Mouse (Mus musculus): Measurements from ENCODE around the gene Fbxl16. TPM values are rescaled to one million over a fixed set of nuclear protein-coding genes. Genes with fewer than 3 reads are reported as not detected.
A peak's percentile ranks its signal among the peaks of the same experiment; 100 is the strongest.

Fbxl16 gene
- polyA plus RNA-seq, 2 experiments from 2014 or later = 0.16 TPM; not detected in 1

- ATAC-seq = no peak
These were observed 33.6 kb downstream of the Fbxl16 start for GRCm38 (mm10) chr17:25842509-25842908.

- ATAC-seq = no peak
These were observed 34.2 kb downstream of the Fbxl16 start for GRCm38 (mm10) chr17:25843122-25843521.

- peak; percentile 6 for ATAC-seq
These were observed 34.9 kb downstream of the Fbxl16 start for GRCm38 (mm10) chr17:25843636-25844395.

GRCm38 (mm10) chr17:25844396-25844901 lies 35.6 kb downstream of the Fbxl16 start, which contains the start of gene Rhot2:
TSS of gene Rhot2 (minus strand) at chr17:25844851.
- peak; percentile 100 for ATAC-seq

GRCm38 (mm10) chr17:25860229-25860628 lies 51.3 kb downstream of the Fbxl16 start:
- ATAC-seq = no peak

GRCm38 (mm10) chr17:25860832-25861703 lies 52.2 kb downstream of the Fbxl16 start, which contains the start of gene Wdr90:
TSS of gene Wdr90 (minus strand) at chr17:25861501.
- peak; percentile 99 for ATAC-seq

GRCm38 (mm10) chr17:25861704-25862612 lies 53.1 kb downstream of the Fbxl16 start:
- peak; percentile 4 for ATAC-seq

GRCm38 (mm10) chr17:25863681-25864080 lies 54.8 kb downstream of the Fbxl16 start:
- no peak for ATAC-seq

GRCm38 (mm10) chr17:25864311-25864710 lies 55.4 kb downstream of the Fbxl16 start:
- ATAC-seq = no peak

- no peak for ATAC-seq
These were observed 56.4 kb downstream of the Fbxl16 start for GRCm38 (mm10) chr17:25865288-25865687.

GRCm38 (mm10) chr17:25866172-25866571 lies 57.3 kb downstream of the Fbxl16 start:
- ATAC-seq = no peak

GRCm38 (mm10) chr17:25867509-25867835 lies 58.6 kb downstream of the Fbxl16 start:
- no peak for ATAC-seq

- no peak for ATAC-seq
These were observed 59.1 kb downstream of the Fbxl16 start for GRCm38 (mm10) chr17:25867836-25868600.

GRCm38 (mm10) chr17:25868601-25869191 lies 59.8 kb downstream of the Fbxl16 start, which contains the start of gene Mcrip2:
TSS of gene Mcrip2 (minus strand) at chr17:25868764.
- peak; percentile 73 for ATAC-seq

GRCm38 (mm10) chr17:25869498-25869897 lies 60.6 kb downstream of the Fbxl16 start:
- no peak for ATAC-seq

- ATAC-seq = no peak
These were observed 61.1 kb downstream of the Fbxl16 start for GRCm38 (mm10) chr17:25869954-25870353.

Data from activated CD4-positive, CD25-positive, alpha-beta regulatory T cell, adult 4 months (primary cell).